Mouse (Mus musculus) frontal cortex, postnatal 25 days (tissue): Measurements from ENCODE around the gene Tigar.

Experiments
- DNase-seq, 2 experiments: peaks; one replicate each; pipeline ENCODE4 v3.0.0; 2022; ENCODE audit warnings: low spot score in 2 of 2

Gene Tigar

DNA sequence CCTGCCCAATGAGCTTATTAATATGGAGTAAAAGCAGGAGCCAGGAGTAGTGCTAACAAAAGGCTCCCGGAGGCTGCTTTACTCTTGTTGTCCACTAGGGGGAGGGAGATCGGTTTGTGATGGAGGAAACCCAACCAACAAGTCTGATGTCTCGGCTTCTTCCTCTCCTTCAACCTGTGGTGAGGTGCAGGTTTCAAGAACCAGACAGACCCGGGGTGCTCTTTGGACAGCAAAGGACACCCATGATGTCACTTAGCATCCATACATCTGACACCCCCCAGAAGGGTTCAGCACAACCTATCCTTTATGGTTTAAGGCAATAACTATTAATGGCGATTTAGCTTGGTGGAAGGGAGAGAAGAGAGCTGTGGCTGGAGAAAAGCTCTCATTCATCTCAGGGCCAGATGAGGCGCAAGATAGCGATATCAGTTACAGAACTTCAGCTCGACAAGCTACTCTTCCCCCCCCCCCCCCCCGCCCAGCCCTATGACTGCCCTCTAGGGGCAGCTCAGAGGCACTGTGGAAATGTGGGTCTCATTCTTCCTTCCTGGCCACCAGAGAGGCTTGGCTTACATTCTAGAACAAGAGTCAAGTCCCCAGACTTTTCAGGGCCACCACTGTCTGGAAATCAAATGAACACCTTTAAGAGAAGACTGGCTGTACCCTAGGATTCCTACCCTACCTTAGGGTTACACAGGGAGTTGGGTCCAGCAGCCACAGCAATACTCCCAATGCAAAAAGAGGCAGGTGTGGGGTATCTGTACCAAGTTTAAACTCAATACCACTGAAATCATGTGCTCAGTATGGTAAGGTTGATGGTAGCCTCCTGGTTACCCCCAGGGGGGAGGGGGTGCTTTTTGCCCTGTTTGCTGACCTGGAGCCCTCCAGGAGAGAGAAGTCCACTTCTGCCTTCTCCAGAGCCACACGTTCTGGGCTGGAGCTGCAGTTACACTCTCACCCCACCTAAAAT is 33.1 kb upstream of the Tigar start:
- no peak for DNase-seq

DNA sequence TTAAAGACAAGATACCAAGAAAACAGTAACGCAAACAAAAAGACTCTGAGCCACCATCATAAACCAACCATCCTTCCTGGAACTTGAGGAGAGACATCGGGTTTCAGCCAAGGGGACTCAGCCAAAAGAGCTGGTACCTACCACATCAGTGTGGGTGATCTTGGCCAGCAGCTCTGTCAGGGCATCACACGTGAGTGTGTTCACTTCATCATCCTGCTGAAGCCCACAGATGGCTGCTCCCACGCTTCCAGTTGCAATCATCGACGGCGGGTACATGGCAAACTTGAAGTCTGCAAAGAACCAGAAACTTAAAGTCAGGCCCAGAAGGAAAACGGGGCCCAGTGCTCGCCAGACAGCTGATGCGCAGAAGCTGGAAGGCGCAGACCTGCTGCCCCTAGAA is 29.6 kb upstream of the Tigar start:
- DNase-seq, result no peak

DNA sequence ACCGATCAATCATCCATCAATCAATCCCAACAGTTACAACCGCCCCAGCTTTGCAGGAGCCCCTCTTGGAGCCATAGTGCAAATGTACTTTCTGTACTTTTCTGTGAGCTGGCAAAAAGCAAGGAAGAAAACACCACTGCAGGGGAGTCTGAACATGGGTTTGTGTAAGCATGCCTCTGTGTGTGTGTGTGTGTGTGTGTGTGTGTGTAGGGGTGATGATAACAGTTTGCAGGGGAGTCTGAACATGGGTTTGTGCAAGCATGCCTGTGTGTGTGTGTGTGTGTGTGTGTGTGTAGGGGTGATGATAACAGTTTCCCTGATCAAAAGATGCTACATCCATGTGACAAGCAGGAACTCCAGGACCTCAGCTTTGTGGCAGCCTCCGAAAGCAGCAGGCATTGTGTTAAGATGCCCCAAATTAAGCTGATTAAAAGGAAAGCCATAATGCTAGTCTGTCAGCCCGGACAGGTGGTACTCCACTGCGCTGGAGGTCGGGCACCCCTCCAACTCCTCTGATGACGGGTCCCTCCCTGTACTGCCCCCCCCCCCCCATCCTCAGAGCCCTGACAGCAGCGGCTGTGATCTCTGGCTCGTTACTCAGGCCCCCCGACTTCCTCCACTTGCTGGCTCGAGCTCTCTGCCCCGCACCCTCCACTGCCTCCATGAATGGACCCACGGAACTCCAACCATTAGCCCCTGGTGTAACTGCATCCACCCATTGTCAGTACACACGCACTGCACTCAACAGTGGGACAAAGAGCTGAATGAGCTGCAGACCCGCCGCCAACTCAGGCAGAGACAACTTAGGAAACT is 24.3 kb upstream of the Tigar start:
- no peak for DNase-seq

DNA sequence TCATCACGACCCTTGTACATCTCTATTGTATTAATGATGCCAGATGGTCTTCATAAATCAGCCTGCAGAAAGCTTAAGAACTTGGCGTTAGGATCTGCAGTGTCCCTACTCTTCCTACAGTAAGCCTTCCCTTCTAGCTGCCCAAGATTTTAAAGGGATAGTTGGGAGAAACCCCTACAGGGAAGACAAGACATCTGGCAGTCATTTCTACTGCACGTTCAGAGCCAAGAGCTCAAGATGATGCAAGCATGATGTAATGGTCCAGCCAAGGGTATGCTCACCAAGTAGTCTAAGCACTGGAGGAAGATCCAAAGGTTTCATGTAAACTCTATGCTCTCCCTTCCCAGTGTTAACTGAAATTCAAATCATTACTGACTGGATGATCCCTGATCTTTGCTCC is 23.4 kb upstream of the Tigar start:
- no peak for DNase-seq

DNA sequence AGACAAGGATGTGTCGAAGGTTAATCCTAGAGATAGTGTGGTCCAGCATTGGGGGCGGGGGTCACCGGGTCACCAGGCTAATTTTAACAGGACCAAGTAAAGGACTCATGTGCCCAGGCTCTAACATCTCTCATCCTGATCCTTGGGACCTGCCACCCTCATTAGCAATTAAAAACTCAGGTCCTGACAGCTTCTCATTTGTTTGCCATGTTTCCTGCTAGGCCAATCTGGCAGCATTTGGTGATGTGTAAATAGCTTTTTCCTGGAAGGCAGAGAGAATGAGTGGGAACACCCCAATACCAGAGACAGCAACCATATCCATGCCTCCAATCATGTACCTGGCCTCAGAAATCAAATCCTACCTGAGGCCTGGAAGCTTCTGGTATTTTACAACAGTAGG is 22.6 kb upstream of the Tigar start:
- no peak for DNase-seq

DNA sequence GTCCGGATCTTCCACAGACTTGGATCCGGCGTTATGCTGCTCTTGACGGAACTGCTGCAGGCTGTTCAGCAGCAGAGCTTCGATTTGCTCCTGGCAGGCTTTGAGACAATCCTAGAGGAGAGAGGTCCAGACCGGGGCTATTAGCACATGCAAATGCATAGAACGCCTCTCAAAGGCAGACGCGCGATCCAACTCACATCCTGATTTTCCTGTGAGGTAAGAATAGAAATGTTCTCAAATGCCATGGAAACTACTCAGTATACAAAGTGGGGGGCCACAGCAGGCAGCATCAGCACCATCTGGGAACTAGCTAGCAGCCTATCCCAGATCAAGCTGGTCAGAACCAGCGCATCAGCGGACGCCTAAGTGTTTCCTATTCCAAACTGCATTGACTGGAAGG is 21.0 kb upstream of the Tigar start:
- no peak for DNase-seq

DNA sequence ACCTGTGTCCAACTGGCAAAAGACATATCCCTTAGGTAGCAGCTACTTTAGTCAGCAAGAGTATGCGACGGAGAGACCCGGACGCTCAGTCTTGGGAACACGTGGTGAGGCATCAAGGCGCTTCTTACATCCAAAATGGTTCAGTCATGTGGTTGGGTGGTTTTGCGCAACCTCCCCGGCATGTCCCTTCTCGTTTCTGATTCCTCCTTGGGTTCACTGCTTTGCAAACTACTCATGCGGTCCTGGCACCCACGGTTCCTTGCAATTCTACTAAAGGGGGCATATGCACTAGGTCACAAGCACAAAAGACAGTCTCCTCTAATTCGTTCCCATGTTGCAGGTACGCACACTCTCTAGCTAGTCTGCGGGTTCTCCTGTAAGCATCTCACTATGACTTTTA is 20.3 kb upstream of the Tigar start:
- no peak for DNase-seq

DNA sequence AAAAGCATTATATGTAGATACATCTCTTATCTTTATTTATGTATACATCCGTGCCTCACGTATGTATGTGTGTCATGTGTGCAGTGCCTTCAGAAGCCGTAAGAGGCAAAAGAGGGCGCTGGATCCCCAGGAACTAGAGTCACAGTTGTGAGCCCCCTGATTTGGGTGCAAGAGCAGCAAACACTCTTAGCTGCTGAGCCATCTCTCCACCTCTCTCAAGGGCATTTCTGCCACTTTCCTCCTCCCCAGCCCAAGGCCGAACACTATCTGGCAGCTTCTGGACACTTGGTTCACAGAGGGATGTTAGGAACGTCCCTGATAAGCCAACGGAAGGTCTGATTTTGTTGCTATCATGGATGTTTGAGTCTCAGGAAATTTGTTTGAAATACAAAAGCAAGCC is 14.1 kb upstream of the Tigar start:
- no peak for DNase-seq

DNA sequence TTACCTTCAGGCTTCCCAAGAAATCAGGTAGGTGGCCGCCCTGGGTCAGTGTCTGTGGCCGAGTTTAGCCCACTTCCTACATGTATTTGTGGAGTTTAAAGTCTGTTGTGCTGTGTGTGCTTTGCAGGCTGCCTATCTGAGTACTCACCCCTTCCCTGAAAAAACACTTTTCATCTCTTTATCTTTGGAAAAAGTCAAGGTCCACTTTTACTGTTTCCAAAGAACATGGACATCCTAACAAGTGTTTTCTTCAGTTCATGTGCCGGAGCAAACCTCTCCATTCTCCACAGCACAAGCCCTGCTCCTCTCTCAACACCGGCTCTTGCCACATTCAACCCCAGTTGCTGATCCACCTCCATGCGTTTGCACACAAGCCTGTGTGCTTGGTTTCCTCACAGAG is 13.6 kb upstream of the Tigar start:
- DNase-seq, result no peak

DNA sequence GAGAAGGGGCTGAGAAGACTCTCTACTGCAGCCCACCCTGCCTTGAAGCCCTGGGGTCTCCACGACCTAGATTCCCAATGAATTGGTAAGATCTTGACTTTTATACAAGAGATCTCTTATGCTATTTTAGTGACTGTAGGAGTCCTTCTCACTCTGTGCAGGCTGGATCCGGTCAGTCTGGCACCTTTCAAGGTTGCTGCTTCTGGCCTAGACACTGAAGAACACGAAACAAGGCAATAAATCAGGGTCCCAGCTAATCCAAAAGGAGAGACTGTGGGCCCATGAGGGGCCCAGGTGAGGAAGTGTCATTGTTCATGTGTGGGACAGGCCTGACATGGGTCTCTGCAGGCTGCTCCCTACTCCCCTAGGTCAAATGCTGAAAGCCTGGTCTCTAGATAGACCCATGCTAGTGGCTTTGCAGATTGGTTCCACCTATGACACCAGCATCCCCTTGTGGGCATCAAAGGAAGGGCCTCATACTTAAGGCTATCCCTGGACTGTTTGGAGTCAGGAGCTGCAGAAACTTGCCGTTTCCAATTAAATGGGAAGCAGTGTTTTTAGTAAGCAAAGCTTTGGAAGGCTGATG is 13.0 kb upstream of the Tigar start:
- DNase-seq, result no peak

DNA sequence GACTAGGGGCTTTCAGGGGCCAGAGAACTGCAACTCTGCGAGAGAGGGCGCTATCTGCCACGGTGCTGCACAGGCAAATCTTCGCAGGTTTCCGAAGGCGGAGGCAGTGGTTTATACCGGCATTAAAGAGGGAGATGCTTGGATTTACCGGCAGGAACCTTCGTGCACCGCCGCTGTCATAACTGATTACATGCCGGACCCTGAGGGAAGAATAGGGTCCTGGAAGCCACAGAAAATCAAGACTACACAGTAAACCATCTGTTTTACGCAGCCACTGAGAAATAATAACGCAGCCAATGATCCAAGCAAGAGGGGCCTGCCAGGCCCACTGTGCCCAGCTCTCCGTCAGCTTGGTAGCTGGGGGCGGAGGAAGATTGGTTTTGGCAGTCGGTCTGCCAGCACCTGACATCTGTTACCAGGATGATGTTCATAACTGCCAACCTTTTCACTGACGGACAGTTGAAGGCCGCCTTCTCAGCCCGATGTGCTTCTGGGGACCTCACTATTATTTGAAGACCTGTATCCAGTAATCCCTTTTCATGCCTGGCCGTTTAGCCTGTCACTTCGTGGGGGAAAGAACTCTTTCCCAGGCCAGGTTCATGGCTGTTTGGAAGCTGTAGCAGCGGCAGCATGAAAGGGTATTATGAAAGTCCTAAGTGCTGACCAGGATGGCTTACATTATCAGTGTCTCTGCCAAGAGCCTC is 5.5 kb upstream of the Tigar start:
- DNase-seq, result no peak

DNA sequence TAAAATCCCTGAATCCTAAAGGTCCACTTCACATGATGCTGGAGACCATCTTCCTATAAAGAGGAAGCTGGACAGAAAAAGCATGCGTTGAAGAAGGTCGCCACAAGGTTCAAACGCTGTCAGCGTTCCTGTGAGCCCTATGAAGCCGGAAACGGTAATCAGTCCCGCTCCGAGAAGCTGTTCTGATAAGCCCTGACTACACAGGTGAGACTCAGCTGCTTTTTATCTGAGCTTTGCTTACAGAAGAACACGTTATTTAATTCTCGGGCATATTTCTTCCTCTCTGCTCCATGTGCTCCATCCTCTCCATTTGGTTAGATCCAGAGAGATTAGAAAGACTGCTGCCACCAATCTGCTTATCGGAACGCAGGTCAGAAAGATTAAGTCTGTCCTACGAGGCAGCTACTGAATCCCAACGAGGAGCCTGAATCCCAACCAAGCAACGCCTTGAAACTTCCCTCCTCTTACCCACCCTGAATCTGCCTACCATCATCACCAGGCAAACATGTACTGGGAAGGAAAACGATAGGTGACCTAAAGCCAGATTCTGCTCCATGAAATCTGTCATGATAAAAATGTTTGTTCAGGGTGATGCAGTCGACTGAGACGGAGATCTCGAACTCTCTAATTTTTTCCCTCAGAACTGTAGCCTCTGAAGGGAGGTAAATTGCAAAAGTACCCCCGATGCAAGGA is 843 bp downstream of the Tigar start:
- DNase-seq, result no peak

DNA sequence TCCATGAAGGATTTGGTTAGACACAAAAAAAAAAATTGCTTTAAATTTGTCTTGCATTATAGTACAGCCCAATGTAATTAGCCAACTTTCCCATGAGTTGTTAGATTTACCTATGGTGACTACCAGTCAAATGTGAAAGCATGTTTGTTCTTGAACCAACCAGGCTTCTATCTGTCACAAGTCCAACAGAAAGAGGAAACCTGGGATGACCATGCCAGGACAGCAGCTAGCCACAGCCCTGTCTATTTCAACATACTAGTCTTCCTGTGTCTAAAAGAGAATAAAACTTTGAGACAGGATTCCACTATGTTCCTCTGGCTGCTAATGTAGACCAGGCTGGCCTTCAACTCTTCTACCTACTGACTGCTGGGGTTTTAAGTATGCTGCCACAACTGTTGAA is 1.9 kb downstream of the Tigar start:
- DNase-seq, result no peak

DNA sequence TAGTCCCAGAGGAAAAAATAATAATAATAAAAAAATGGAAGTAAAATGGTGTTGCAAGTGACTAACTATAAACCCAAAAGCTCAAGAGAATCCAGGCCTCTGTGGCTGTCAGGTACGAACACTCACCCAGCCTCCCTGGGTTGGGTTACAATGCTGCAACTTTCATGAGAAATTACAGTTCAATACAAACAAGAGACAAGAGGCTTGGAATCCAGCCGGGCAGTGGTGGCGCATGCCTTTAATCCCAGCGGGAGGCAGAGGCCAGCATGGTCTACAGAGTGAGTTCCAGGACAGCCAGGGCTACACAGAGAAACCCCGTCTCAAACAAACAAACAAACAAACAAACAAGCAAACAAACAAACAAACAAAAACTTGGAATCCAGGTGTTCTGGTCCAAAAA is 2.6 kb downstream of the Tigar start:
- DNase-seq, result no peak

DNA sequence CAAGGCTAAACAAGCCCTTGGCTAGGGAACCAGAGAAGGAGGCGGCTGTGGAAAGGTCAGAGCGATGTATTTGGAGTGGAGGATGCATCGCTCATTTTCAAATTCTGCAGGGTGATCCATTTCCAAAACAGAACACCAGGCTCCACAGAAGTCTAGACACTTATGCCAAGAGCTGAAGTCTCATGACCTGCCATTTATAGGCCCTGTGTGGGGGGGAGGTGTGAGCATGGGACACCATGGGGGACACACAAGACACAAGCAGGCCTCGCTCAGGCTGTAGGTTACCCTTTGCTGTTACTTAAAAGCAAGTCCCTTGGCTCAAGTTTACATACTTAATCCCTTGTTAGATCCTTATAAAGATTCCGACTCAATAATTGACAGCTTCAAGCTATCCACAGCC is 3.2 kb downstream of the Tigar start:
- no peak for DNase-seq

DNA sequence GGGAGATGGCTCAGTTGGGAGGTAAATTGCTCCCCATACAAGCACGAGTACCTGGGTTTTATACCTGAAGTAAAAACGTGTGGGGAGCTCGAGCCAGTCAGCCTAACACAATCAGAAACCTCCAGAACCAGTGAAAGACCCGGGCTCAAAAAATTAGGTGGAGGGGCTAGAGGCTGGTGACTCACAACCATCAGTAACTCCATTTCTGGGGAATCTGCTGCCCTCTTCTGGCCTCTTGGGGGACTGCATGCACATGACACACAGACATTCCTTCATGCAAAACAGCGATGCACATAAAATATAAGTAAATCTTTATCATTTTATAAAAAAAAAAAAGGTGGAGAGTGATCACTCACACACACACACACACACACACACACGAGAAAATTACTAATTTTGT is 4.2 kb downstream of the Tigar start:
- DNase-seq, result peak in 1 of 2 experiments; percentile 39

DNA sequence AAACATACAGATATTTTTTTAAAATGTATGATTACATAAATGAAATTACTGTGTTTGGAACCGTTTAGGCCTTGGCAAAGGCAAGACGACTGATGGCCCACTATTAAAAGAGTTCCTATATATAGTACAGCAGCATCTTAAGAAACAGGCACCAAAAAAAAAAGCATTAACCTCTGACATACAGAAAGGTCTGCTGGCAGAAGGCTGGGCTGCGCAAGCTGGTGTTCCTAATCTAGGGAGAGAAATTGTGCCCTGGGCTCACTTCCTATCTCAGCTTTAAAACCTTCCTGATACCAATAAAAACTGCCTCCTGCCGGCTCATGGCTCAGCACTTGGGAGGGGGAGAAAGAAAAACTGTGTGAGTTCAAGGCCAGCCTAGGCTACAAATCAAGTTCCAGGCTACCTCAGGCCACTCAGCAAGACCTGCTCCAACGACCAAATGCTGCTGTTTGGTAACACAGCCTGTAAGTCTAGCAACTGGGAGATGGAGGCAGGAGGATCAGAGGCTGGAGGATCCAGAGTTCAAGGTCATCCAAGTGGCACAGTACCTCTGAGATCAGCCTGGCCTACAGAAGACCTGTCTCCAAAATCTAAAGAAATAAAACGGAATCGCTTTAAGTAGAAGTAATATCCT is 4.8 kb downstream of the Tigar start:
- DNase-seq, result no peak

DNA sequence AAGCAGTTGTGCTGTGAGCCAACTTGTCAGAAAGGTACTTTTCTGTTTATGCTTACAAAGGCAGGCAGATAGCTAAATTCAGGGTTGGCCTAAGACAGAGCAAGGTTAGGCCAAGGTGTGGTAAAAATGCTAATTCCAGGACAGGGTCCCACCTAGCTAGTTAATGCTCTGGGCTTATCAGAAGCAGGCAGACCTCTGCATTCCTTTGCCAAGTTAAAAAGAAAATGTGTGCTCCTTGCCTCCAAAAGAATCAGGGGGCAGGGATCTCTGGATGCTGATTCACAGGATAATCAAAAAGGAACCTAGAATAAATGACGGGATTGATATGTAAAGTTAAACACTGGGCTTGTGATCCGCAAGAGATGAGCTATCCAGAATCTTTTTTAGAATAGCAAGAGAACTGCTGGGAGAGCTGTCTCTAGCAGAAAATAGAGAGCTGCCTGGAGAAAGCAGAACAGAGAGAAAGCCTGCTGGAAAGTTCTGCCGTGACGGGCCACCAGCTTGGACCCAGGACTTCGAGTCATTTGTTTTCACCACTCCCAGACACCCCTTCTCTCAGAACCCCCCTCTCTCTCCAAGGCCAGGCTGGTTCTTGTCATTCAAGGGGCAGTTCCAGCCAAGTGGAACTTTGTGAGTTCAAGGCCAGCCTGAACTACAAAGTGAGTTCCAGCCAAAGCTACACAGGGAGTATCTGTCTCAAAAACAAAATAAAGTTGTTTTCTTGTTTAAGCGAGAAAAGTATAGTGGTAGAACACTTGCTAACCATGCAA is 5.7 kb downstream of the Tigar start:
- DNase-seq, result no peak

DNA sequence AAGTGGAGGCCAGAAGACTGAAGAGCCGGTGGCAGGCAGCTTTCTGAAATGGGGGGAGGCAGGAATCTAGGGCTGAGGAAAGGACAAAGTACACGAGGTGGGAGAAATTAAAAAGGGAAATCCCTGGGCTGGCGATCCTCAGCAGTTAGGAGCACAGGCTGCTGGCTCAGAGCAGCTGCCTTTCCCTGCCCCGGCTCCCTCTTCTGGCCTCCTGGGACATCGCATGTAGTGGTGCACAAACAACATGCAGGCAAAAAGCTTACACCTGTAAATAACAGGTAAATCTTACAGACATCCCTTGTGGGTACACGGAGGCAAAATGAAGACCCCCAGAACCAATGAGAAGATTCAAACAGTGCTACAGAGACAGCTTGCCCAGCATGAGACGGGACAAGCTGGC is 14.8 kb downstream of the Tigar start:
- no peak for DNase-seq

DNA sequence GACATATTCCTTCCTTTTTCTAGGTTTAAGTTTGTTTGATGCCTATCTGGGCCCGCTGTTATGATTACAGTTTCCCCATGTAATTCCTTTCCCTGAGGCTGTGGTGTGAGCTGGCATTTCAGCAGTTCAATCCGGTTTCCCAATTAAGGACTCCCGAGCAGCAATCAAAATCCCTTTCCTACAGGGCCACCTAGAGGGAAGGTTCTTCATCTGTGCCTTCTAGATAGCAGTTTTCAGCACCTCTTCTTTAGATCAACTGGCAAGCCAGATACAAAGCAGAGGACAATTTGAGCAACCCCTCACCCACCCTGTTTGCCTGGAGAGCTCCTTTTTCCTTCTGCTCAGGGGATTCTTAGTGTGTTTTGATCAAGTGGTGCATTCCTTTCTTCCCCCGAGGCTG is 22.6 kb downstream of the Tigar start:
- peak in 1 of 2 experiments; percentile 46 for DNase-seq
